Mouse (Mus musculus): Measurements from ENCODE around the gene Gabrd. TPM values are rescaled to one million over a fixed set of nuclear protein-coding genes. Genes with fewer than 3 reads are reported as not detected.
A peak's percentile ranks its signal among the peaks of the same experiment; 100 is the strongest.

Gene Gabrd
- polyA plus RNA-seq, 1 experiment, result not detected

- Histone ChIP-seq H3K4me1 (ENCODE audit: control insufficient read depth, insufficient read depth, low read length) (no peaks in the 10 kb centered on the region), H3K27ac (ENCODE audit: insufficient read depth, low read length) (no peak overlapping the region), H3K4me3 (ENCODE audit: insufficient read depth, low read length) (no peak overlapping the region)
- TF ChIP-seq CTCF (IDR thresholded peaks at IDR 0.05; ENCODE audit: borderline replicate concordance, insufficient read depth, low read length) (no peak), POLR2A (IDR thresholded peaks at IDR 0.05; ENCODE audit: low read depth, low read length) (no peak)
Observed at GRCm38 (mm10) chr4:155387166-155387565, 10.7 kb downstream of the Gabrd start.

GRCm38 (mm10) chr4:155383326-155383725 lies 14.6 kb downstream of the Gabrd start:
- H3K4me1 ChIP-seq (ENCODE audit: control insufficient read depth, insufficient read depth, low read length), result no peaks in the 10 kb centered on the region
- TF ChIP-seq POLR2A (IDR thresholded peaks at IDR 0.05; ENCODE audit: low read depth, low read length) (no peak), CTCF (IDR thresholded peaks at IDR 0.05; ENCODE audit: borderline replicate concordance, insufficient read depth, low read length) (no peak)
- H3K4me3 ChIP-seq (ENCODE audit: insufficient read depth, low read length), result no peak overlapping the region

GRCm38 (mm10) chr4:155382752-155383151 lies 15.2 kb downstream of the Gabrd start:
- Histone ChIP-seq H3K4me3 (ENCODE audit: insufficient read depth, low read length) (no peak overlapping the region), H3K27ac (ENCODE audit: insufficient read depth, low read length) (no peak overlapping the region), H3K4me1 (ENCODE audit: control insufficient read depth, insufficient read depth, low read length) (no peaks in the 10 kb centered on the region)
- TF ChIP-seq POLR2A (IDR thresholded peaks at IDR 0.05; ENCODE audit: low read depth, low read length), result no peak
- TF ChIP-seq CTCF (IDR thresholded peaks at IDR 0.05; ENCODE audit: borderline replicate concordance, insufficient read depth, low read length), result no peak

More at GRCm38 (mm10) chr4:155383326-155383725, 14.6 kb downstream of the Gabrd start:
- no peak overlapping the region for H3K27ac ChIP-seq (ENCODE audit: insufficient read depth, low read length)

GRCm38 (mm10) chr4:155381974-155382373 lies 15.9 kb downstream of the Gabrd start:
- no peaks in the 10 kb centered on the region for H3K4me1 ChIP-seq (ENCODE audit: control insufficient read depth, insufficient read depth, low read length)
- TF ChIP-seq POLR2A (IDR thresholded peaks at IDR 0.05; ENCODE audit: low read depth, low read length) (no peak), CTCF (IDR thresholded peaks at IDR 0.05; ENCODE audit: borderline replicate concordance, insufficient read depth, low read length) (no peak)
- H3K27ac ChIP-seq (ENCODE audit: insufficient read depth, low read length), result no peak overlapping the region
- no peak overlapping the region for H3K4me3 ChIP-seq (ENCODE audit: insufficient read depth, low read length)

- Histone ChIP-seq H3K4me3 (ENCODE audit: insufficient read depth, low read length) (no peak overlapping the region), H3K27ac (ENCODE audit: insufficient read depth, low read length) (no peak overlapping the region), H3K4me1 (ENCODE audit: control insufficient read depth, insufficient read depth, low read length) (no peaks in the 10 kb centered on the region)
- TF ChIP-seq CTCF (IDR thresholded peaks at IDR 0.05; ENCODE audit: borderline replicate concordance, insufficient read depth, low read length) (no peak), POLR2A (IDR thresholded peaks at IDR 0.05; ENCODE audit: low read depth, low read length) (no peak)
Observed at GRCm38 (mm10) chr4:155371797-155372735, 25.8 kb downstream of the Gabrd start.

- H3K4me3 ChIP-seq (ENCODE audit: insufficient read depth, low read length), result no peak overlapping the region
- no peak overlapping the region for H3K27ac ChIP-seq (ENCODE audit: insufficient read depth, low read length)
- no peaks in the 10 kb centered on the region for H3K4me1 ChIP-seq (ENCODE audit: control insufficient read depth, insufficient read depth, low read length)
- TF ChIP-seq POLR2A (IDR thresholded peaks at IDR 0.05; ENCODE audit: low read depth, low read length) (no peak), CTCF (IDR thresholded peaks at IDR 0.05; ENCODE audit: borderline replicate concordance, insufficient read depth, low read length) (no peak)
Observed at GRCm38 (mm10) chr4:155370737-155371715, 26.9 kb downstream of the Gabrd start.

GRCm38 (mm10) chr4:155368684-155369083 lies 29.2 kb downstream of the Gabrd start:
- Histone ChIP-seq H3K4me3 (ENCODE audit: insufficient read depth, low read length) (no peak overlapping the region), H3K27ac (ENCODE audit: insufficient read depth, low read length) (no peak overlapping the region), H3K4me1 (ENCODE audit: control insufficient read depth, insufficient read depth, low read length) (no peaks in the 10 kb centered on the region)
- TF ChIP-seq POLR2A (IDR thresholded peaks at IDR 0.05; ENCODE audit: low read depth, low read length), result no peak
- peak; percentile 89; the same call in 1 of the 2 replicates for TF ChIP-seq CTCF (IDR thresholded peaks at IDR 0.05; ENCODE audit: borderline replicate concordance, insufficient read depth, low read length)

GRCm38 (mm10) chr4:155367739-155368138 lies 30.2 kb downstream of the Gabrd start:
- Histone ChIP-seq H3K4me3 (ENCODE audit: insufficient read depth, low read length) (no peak overlapping the region), H3K4me1 (ENCODE audit: control insufficient read depth, insufficient read depth, low read length) (no peaks in the 10 kb centered on the region), H3K27ac (ENCODE audit: insufficient read depth, low read length) (no peak overlapping the region)
- TF ChIP-seq CTCF (IDR thresholded peaks at IDR 0.05; ENCODE audit: borderline replicate concordance, insufficient read depth, low read length), result no peak
- no peak for TF ChIP-seq POLR2A (IDR thresholded peaks at IDR 0.05; ENCODE audit: low read depth, low read length)

GRCm38 (mm10) chr4:155366784-155367183 lies 31.1 kb downstream of the Gabrd start:
- Histone ChIP-seq H3K4me1 (ENCODE audit: control insufficient read depth, insufficient read depth, low read length) (no peaks in the 10 kb centered on the region), H3K4me3 (ENCODE audit: insufficient read depth, low read length) (no peak overlapping the region), H3K27ac (ENCODE audit: insufficient read depth, low read length) (no peak overlapping the region)
- TF ChIP-seq POLR2A (IDR thresholded peaks at IDR 0.05; ENCODE audit: low read depth, low read length) (no peak), CTCF (IDR thresholded peaks at IDR 0.05; ENCODE audit: borderline replicate concordance, insufficient read depth, low read length) (no peak)

Data from embryonic fibroblast, embryonic 13.5 days (primary cell).